Mouse (Mus musculus) liver, adult 2 months (tissue): Measurements from ENCODE around the gene Hps6.

ENCODE experiments used
- CTCF ChIP-seq: fragments of 200-500 bp; IDR thresholded peaks from 2 replicates; pipeline ENCODE4 v1.5.1; 2011; ENCODE audit warnings: low read depth, low read length, control low read depth
- POLR2A ChIP-seq: fragments of 200-500 bp; IDR thresholded peaks from 2 replicates; pipeline ENCODE4 v1.6.1; 2011; ENCODE audit warnings: low read length, control low read depth; ENCODE audit not compliant: insufficient read depth; ENCODE audit errors: extremely low read depth

DNA sequence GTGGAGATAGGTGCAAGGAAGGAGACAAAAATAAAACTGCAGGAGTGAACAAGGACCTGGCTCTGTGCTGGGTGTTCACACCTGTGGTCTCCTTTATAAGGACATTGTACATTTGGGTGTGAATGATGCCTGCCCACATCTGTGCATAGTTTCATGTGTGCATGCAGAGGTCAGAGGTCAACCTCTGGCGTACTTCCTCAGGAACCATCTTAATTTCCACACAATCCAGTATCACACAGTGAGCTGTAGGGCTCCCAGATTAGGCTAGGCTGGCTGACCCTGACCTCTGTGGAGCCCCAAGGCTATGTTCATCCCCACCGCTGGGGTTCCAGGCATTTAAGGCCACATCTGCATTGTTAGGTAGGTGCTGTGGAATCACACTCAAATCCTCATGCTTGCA is 44.1 kb downstream of the Hps6 start:
- TF ChIP-seq CTCF (no peak), POLR2A (no peak)
